Mouse (Mus musculus) limb, embryonic 13.5 days (tissue): ENCODE measurements at regions not wholly inside any gene's neighbourhood (a gene's known extent, or its start where the extent isn't known, plus 50 kb on each side); places are given as distances from the start of the nearest gene placed in this dataset.
A peak's percentile ranks its signal among the peaks of the same experiment; 100 is the strongest.

ENCODE experiments used
- ATAC-seq: fragments of 200-750 bp; cut with Nextera tagmentation; 2 replicates; pipeline ENCODE4 v1.8.0; 2017; ENCODE audit warnings: low read depth, moderate number of reproducible peaks, moderate TSS enrichment; ENCODE audit not compliant: low FRiP score
- H3K27ac ChIP-seq: fragments of 300-500 bp; sonication (generic); 2 replicates; pipeline ENCODE4 v1.5.1; 2015; ENCODE audit warnings: inconsistent platforms, mild to moderate bottlenecking, moderate library complexity
- H3K27me3 ChIP-seq: fragments of 300-500 bp; sonication (generic); 2 replicates; pipeline ENCODE4 v1.6.1; 2015; ENCODE audit warnings: mild to moderate bottlenecking, inconsistent platforms
- H3K36me3 ChIP-seq: fragments of 300-500 bp; sonication (generic); 2 replicates; pipeline ENCODE4 v1.6.1; 2015; ENCODE audit warnings: inconsistent platforms, mild to moderate bottlenecking, moderate library complexity
- H3K4me1 ChIP-seq: fragments of 300-500 bp; sonication (generic); 2 replicates; pipeline ENCODE4 v1.6.1; 2015; ENCODE audit warnings: inconsistent platforms
- H3K4me2 ChIP-seq: fragments of 300-500 bp; sonication (generic); replicated peaks from 2 replicates; pipeline ENCODE4 v1.6.1; 2015; ENCODE audit warnings: inconsistent platforms, mild to moderate bottlenecking, moderate library complexity
- H3K4me3 ChIP-seq: fragments of 300-500 bp; sonication (generic); 2 replicates; pipeline ENCODE4 v1.5.1; 2015; ENCODE audit warnings: moderate library complexity, mild to moderate bottlenecking, inconsistent platforms
- H3K9ac ChIP-seq: fragments of 300-500 bp; sonication (generic); 2 replicates; pipeline ENCODE4 v1.6.1; 2015; ENCODE audit warnings: mild to moderate bottlenecking, inconsistent platforms
- H3K9me3 ChIP-seq: fragments of 300-500 bp; sonication (generic); 2 replicates; pipeline ENCODE4 v1.6.1; 2016; ENCODE audit warnings: inconsistent platforms
- WGBS: fragments of 180-500 bp; shearing (Covaris S2); methylation state at CpG from one replicate; pipeline ENCODE4 v1.1.7; 2015; 5-methylcytosine and 5-hydroxymethylcytosine counted together

DNA sequence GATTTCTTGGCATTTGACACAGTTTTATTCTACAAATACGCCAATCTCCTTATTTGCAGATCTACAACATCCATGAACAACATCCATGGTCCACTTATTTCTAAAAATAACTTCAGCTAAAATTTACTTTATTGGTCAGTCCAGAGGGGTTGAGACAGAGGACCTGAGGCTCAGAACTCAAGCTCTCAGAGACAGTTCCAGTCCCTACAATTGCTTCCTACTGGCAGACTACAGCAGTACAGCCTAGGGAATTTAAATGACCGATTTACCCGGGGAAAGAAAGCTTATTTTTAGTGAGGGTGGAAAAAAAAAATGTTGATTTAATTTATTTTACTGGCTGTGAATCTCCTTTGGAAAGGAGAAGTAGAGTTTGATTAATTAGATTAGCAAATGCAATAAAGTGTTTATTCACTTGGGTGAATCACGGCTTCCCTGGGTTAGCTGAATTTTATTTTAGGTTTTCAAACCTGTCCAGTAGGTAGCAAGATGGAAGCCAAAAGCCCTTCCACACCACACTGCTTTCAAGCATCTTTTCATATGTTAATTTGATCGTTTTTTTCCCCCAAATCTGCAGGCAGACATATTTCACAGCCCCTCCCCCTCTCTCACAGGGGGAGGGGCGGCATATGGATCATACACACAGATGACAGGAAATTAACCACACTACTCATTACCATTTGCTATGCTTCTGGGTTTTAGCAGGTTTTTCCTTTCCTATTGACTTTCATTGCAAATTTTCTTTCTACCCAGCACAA lies 143.0 kb downstream of the Sox4 start:
- H3K4me2 ChIP-seq = no peak overlapping the region
- ATAC-seq = no peak
- H3K4me1 ChIP-seq = peaks cover 43% of the 10 kb centered on the region
- no peaks in the 10 kb centered on the region for H3K9me3 ChIP-seq
- no peaks in the 10 kb centered on the region for H3K27me3 ChIP-seq
- no peak overlapping the region for H3K27ac ChIP-seq
- no peak overlapping the region for H3K4me3 ChIP-seq
- 34% methylated on average over 6 of the region's 6 CpGs for WGBS
- no peaks in the 10 kb centered on the region for H3K36me3 ChIP-seq
- no peak overlapping the region for H3K9ac ChIP-seq

DNA sequence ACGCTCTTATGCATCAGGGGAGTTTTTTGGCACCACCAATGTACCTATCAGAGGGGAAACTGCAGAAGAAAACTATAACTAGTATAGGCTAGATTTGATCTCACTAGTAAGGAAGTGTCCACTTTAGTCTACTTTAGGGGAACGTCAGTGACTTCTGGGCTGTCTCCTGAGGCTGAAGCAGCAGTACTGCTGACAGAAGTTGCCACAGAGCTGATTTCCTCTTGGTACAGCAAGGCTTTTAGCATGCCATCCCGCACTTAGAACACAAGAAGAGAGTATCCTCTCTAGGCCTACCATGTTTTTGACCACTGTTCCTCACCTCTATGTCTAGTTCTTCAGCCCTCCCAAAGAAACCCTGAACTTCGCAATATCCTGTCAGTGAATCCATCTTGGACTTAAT lies 148.2 kb downstream of the Sox4 start:
- no peak for ATAC-seq
- WGBS = 61% methylated on average over 4 of the region's 4 CpGs
- no peak overlapping the region for H3K9ac ChIP-seq
- H3K27me3 ChIP-seq = no peaks in the 10 kb centered on the region
- H3K4me1 ChIP-seq = peaks cover 11% of the 10 kb centered on the region; the same call in 1 of the 2 replicates
- H3K27ac ChIP-seq = no peak overlapping the region
- no peak overlapping the region for H3K4me2 ChIP-seq
- H3K4me3 ChIP-seq = no peak overlapping the region
- H3K36me3 ChIP-seq = no peaks in the 10 kb centered on the region
- no peaks in the 10 kb centered on the region for H3K9me3 ChIP-seq

DNA sequence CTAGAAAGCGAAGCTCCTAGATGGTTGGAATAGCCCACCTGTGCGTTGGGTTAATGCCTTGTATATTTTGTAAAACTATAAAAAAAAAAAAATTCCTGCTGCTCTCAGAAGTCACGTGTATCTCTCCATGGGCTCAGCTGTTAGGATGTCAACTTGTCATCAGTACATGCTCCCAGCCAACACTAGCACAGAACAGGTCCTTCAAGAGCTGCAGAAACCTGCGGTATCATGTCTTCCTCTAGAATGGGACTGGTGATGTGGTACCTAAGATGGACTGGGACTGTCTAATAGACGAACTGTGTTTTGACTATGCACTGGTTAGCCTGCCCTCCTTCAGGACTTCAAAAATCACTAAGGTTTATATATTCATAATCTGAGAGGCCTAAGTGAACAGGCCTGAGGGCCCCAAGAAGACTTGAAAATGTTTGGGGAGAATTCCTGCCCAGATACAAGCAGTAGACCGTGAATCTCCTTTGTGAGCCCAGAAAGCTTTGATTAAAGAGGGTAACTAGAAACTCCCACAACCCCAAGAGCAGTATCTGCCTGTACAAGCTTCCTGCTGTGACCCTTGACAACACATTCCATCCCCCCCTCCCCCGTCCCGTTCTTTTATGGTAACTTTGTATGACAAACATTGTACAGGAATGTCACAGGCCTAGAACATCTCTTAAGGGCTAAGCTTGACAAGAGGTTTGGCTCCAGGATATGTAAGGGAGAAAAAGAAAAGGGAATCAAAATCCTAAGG lies 152.1 kb downstream of the Sox4 start:
- Histone ChIP-seq H3K4me1 (peaks cover 28% of the 10 kb centered on the region), H3K9me3 (no peaks in the 10 kb centered on the region), H3K4me3 (no peak overlapping the region), H3K27me3 (no peaks in the 10 kb centered on the region), H3K9ac (no peak overlapping the region), H3K27ac (no peak overlapping the region), H3K4me2 (no peak overlapping the region), H3K36me3 (no peaks in the 10 kb centered on the region)
- 67% methylated on average over 8 of the region's 8 CpGs for WGBS
- no peak for ATAC-seq

DNA sequence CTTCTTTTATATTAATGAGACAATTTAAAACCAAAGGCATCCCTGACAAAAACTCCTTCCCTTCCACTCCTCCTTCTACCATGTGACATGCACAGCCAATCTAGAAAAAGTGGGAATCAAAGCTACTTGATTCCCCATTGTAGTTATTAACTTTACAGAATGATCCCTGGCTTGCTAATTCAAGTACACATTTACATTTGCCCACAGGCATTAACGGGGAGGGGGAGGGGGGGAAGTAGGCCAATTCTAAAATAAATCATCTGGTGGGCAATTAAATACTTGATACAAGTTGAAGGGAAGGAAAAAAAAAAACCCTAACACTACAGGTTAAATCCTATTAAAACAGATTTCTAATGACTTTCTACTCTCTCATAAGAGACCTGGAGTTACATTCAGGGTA lies 152.8 kb downstream of the Sox4 start:
- Histone ChIP-seq H3K9me3 (no peaks in the 10 kb centered on the region), H3K9ac (no peak overlapping the region), H3K4me2 (no peak overlapping the region), H3K4me3 (no peak overlapping the region), H3K4me1 (peaks cover 32% of the 10 kb centered on the region), H3K27me3 (no peaks in the 10 kb centered on the region), H3K27ac (no peak overlapping the region), H3K36me3 (no peaks in the 10 kb centered on the region)
- no peak for ATAC-seq
- WGBS = 47% methylated on average over 1 of the region's 1 CpGs

DNA sequence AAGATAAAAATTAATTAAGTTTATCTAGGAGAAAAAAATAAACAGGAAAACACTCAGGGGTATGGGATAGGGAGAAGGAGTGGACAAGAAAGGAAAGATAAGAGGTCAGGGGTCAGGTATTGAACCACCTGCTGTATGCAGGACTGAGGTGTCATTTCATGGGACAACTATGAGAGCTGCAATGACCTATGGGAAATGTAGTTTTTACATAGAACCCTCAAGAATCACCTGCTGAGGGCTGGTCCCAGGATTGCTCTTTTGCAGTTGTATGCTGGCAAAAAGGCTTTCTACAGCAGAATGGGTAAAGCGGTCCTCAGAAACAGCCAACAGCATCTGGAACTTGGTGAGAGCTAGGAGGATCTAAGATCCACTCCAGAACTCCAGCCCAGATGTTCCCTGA lies 154.0 kb downstream of the Sox4 start:
- no peak for ATAC-seq
- Histone ChIP-seq H3K4me1 (peaks cover 41% of the 10 kb centered on the region), H3K9me3 (no peaks in the 10 kb centered on the region), H3K36me3 (no peaks in the 10 kb centered on the region), H3K4me2 (no peak overlapping the region), H3K9ac (no peak overlapping the region), H3K4me3 (no peak overlapping the region), H3K27ac (no peak overlapping the region), H3K27me3 (no peaks in the 10 kb centered on the region)
- WGBS = 69% methylated on average over 1 of the region's 1 CpGs

DNA sequence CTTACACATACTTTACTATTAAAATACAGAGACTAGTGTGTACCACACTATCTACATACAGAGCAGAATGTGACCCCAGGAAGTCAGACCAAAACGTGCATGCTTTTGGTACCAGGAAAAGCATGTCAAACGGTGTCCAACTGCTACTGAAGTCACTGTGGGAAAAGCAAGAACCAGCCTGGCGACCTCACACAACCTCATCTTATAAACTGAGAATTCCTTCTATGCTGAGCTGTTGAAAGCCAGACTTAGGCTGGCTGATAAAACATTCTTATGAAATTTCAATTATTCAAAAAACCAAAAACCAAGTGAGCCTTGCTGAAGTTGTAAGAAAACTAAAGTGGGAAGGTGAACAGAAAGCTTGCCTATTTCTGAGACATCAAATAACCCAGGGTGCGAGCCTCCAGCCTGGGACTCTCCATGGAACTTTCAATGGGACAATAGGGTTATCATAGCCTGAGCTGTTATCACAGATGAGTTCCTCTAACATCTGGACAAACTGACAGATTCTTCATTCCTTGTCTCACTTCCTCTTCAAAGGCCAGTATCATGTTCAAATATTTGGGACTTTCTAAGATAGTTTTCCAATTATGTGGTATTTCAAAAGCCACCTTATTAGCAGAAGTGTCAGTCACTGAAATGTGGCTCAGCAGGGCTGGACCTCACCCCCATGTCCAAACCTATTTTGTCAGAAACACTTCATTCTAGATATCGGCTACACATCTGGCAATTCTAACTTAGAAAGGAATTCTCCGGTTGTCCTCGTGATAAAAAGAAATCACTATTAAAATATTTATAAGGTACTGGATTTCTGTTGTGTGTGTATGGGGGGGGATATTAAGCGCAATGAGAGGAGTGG lies 155.7 kb downstream of the Sox4 start:
- ATAC-seq = no peak

DNA sequence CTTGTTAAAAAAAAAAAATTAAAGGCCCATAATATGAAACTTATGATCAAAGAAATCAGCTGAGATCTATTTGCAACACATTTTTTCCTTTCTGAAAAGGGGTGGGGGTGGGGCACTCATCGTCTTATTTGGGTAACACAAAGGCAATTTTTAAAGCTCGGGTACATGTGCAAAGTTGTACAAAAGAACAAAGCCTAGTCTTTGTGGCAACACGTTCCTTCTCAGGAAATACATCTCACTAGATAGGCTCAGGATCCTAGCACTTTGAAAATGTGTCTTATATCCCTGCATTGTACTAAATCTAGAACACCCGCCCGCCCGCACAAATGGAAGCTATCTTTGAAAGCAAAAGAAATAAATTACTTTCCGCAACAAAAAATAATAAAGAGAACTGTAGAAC lies 158.2 kb downstream of the Sox4 start:
- H3K9ac ChIP-seq = no peak overlapping the region
- 58% methylated on average over 7 of the region's 7 CpGs for WGBS
- no peak overlapping the region for H3K4me3 ChIP-seq
- no peaks in the 10 kb centered on the region for H3K27me3 ChIP-seq
- no peak overlapping the region for H3K4me2 ChIP-seq
- H3K4me1 ChIP-seq = peaks cover 61% of the 10 kb centered on the region
- no peak overlapping the region for H3K27ac ChIP-seq
- ATAC-seq = no peak
- H3K36me3 ChIP-seq = no peaks in the 10 kb centered on the region
- H3K9me3 ChIP-seq = no peaks in the 10 kb centered on the region

More for the DNA sequence above, 155.7 kb downstream of the Sox4 start:
- H3K4me1 ChIP-seq = peaks cover 55% of the 10 kb centered on the region
- no peak overlapping the region for H3K4me3 ChIP-seq
- 69% methylated on average over 8 of the region's 8 CpGs for WGBS
- no peaks in the 10 kb centered on the region for H3K27me3 ChIP-seq
- no peaks in the 10 kb centered on the region for H3K36me3 ChIP-seq
- H3K4me2 ChIP-seq = no peak overlapping the region
- no peak overlapping the region for H3K27ac ChIP-seq
- H3K9ac ChIP-seq = no peak overlapping the region
- no peaks in the 10 kb centered on the region for H3K9me3 ChIP-seq

DNA sequence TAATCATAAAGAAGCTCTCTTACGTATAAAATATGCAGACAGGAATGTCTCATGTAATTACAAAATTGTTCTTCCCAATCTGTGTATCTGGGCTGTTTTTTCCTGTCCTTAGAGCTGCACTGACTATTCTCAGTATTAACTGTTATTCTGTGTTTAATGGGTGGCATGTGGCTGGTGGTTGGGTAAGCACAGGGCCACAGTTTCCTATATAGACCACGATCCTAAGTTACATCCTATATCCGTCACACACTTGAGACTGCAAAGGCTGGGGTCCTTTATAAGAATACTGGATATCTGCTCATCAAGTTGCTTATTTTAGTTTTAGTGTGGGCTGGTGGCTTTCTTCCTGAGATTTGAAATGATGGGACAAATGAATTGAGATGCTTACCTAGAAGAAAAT lies 159.0 kb downstream of the Sox4 start:
- no peak overlapping the region for H3K4me3 ChIP-seq
- H3K4me2 ChIP-seq = no peak overlapping the region
- no peaks in the 10 kb centered on the region for H3K27me3 ChIP-seq
- H3K9ac ChIP-seq = no peak overlapping the region
- no peak overlapping the region for H3K27ac ChIP-seq
- H3K4me1 ChIP-seq = peaks cover 59% of the 10 kb centered on the region
- ATAC-seq = no peak
- no peaks in the 10 kb centered on the region for H3K36me3 ChIP-seq
- H3K9me3 ChIP-seq = no peaks in the 10 kb centered on the region
- WGBS = 71% methylated on average over 3 of the region's 3 CpGs

DNA sequence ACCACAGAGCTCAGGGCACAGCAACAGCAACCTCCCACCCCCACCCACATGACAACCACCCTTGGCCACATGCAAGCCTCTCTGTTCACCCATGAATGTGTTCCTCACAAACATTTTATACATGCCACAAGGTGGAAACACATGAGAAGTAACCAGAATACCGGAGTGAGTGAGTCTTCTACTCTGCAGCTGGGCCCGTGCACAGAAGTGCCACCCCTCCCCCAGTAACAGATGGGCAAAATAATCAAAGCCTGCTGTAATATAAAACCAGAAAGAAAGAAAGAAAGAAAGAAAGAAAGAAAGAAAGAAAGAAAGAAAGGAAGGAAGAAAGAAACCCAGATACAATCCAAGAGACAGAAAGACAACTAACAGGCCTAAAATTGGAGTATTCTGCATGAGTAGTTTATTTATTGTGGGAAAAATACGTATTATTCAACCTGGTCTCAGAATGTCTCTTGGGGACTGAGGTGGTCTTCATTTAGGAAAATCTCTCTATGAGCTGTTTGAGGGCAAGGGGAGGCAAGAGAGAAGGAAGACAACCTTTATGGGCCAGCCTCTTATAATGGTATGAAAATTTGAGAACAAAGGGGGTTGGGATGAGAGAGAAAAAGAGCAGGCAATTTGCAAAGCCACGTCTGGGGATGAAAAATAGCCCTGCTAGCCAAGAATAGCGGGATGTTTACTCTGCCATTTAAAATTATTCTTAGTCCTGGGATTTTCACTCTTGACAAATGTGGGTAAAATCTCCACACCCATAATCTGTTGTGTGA lies 160.2 kb downstream of the Sox4 start:
- Histone ChIP-seq H3K4me2 (no peak overlapping the region), H3K27ac (peak overlapping the region; percentile 63), H3K9ac (0 out of 2 replicates have a peak overlapping the region, but pooled peaks have one; percentile 8), H3K4me1 (peaks cover 57% of the 10 kb centered on the region), H3K36me3 (no peaks in the 10 kb centered on the region), H3K27me3 (no peaks in the 10 kb centered on the region), H3K9me3 (no peaks in the 10 kb centered on the region), H3K4me3 (no peak overlapping the region)
- 21% methylated on average over 5 of the region's 5 CpGs for WGBS
- ATAC-seq = peak; percentile 42; the same call in 1 of the 2 replicates

DNA sequence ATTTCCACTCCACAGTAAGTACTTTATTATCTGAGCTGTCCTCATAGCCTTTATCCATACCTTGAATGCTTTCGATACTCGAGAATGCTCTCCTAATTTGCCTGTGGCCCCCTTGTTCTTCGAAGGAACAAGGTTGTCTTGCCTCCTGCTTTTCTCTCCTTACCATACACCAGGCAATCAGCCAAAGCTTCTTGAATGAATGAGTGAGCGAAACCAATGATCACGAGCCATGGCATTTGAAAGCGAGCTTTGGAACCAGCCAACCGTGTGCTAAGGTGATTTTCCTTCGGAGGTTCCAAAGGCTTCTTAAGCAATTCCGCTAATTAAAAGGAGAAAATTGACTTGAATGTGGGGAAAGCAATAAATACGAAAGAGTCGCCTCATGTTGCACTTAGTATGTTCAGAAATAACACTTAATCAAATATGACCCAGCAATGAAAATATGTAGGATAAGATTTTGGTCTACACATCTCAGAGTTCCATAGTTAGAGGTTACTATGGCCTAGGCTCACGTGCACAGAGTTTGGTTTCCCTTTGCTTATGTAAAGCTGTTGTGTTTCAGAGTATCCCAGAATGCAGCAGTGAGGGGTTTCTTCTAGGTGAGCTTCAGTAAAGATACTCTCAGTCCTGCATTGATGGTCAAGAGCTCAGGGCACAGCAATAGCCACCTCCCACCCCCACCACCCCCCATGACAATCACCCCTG lies 160.9 kb downstream of the Sox4 start:
- WGBS = 84% methylated on average over 12 of the region's 12 CpGs
- H3K27ac ChIP-seq = peak overlapping the region; percentile 34; the same call in 1 of the 2 replicates
- no peaks in the 10 kb centered on the region for H3K9me3 ChIP-seq
- H3K4me3 ChIP-seq = no peak overlapping the region
- no peak overlapping the region for H3K9ac ChIP-seq
- H3K36me3 ChIP-seq = no peaks in the 10 kb centered on the region
- peaks cover 54% of the 10 kb centered on the region for H3K4me1 ChIP-seq
- H3K27me3 ChIP-seq = no peaks in the 10 kb centered on the region
- no peak overlapping the region for H3K4me2 ChIP-seq
- ATAC-seq = no peak

DNA sequence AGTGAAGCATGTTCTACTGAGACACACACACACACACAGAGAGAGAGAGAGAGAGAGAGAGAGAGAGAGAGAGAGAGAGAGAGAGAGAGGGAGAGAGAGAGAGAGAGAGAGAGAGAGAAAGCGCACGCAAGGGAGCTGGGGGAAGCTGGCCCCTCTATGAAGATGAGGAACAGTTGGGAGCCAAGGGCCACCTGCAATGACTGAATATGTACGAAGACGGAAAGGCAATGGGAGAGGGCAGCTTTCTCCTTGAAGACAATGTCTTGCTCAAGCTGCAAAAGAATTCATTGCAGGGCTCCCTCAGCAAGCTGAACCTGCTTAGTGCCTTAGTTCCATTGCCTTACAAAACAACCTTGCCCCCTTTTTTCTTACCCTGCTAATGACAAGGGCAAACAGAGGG lies 163.1 kb downstream of the Sox4 start:
- H3K4me2 ChIP-seq = no peak overlapping the region
- no peak overlapping the region for H3K27ac ChIP-seq
- no peaks in the 10 kb centered on the region for H3K9me3 ChIP-seq
- ATAC-seq = no peak
- no peak overlapping the region for H3K9ac ChIP-seq
- no peaks in the 10 kb centered on the region for H3K36me3 ChIP-seq
- peaks cover 51% of the 10 kb centered on the region for H3K4me1 ChIP-seq
- no peak overlapping the region for H3K4me3 ChIP-seq
- 57% methylated on average over 4 of the region's 4 CpGs for WGBS
- no peaks in the 10 kb centered on the region for H3K27me3 ChIP-seq
